Mouse (Mus musculus) small intestine, adult 2 months (tissue): Measurements from ENCODE around the gene Slc30a5.

Experiments used
- CTCF ChIP-seq: fragments of 200-500 bp; IDR thresholded peaks from 2 replicates; pipeline ENCODE4 v1.5.1; 2012; ENCODE audit warnings: low read depth, mild to moderate bottlenecking, control low read depth, inconsistent platforms, low read length, moderate library complexity, mixed read lengths; ENCODE audit not compliant: insufficient replicate concordance, insufficient read length; ENCODE audit errors: extremely low read depth
- POLR2A ChIP-seq: fragments of 200-500 bp; IDR thresholded peaks from 2 replicates; pipeline ENCODE4 v1.6.1; 2012; ENCODE audit warnings: low read depth, mild to moderate bottlenecking, control low read depth, inconsistent platforms, low read length, moderate library complexity

GRCm38 (mm10) chr13:100797171-100797570 is 36.1 kb downstream of the Slc30a5 start:
- TF ChIP-seq POLR2A (no peak), CTCF (no peak)
